Mouse (Mus musculus): Measurements from ENCODE around the gene Vegfa. TPM values are rescaled to one million over a fixed set of nuclear protein-coding genes. Genes with fewer than 3 reads are reported as not detected.

Vegfa gene
- polyA plus RNA-seq, 1 experiment: 177 TPM

- H3K4me2 ChIP-seq (ENCODE audit: low read depth): no peak overlapping the region
- no peak overlapping the region for H3ac ChIP-seq (ENCODE audit: control insufficient read depth, insufficient read length)
- TF ChIP-seq CEBPB (IDR thresholded peaks at IDR 0.05; ENCODE audit: insufficient read depth, poor library complexity, severe bottlenecking) (no peak), TCF12 (IDR thresholded peaks at IDR 0.05; ENCODE audit: insufficient read depth, poor library complexity, severe bottlenecking) (no peak), SRF (IDR thresholded peaks at IDR 0.05; ENCODE audit: control insufficient read depth, insufficient read length, low read depth) (no peak), MAX (IDR thresholded peaks at IDR 0.05; ENCODE audit: low read depth) (no peak), E2F4 (IDR thresholded peaks at IDR 0.05; ENCODE audit: insufficient read depth) (no peak), MYOG (IDR thresholded peaks at IDR 0.05; ENCODE audit: control insufficient read depth in 1 of 3, insufficient read depth in 1 of 3, insufficient read length in 2 of 3, low read depth in 2 of 3) (no peak), USF1 (IDR thresholded peaks at IDR 0.05; ENCODE audit: low read depth) (no peak), REST (IDR thresholded peaks at IDR 0.05; ENCODE audit: insufficient read depth, insufficient read length) (no peak), POLR2A (IDR thresholded peaks at IDR 0.05; ENCODE audit: insufficient read length, low read depth) (peak; percentile 54), TCF3 (IDR thresholded peaks at IDR 0.05; ENCODE audit: insufficient read length, low read depth) (no peak), MYOD1 (IDR thresholded peaks at IDR 0.05; ENCODE audit: control insufficient read depth in 1 of 3, insufficient read length in 2 of 3, low read depth in 2 of 3) (no peak), POLR2AphosphoS2 (IDR thresholded peaks at IDR 0.05; ENCODE audit: insufficient read length, low read depth) (peak; percentile 85)
- H3K36me3 ChIP-seq (ENCODE audit: control insufficient read depth, insufficient read depth): peaks cover 68% of the 10 kb centered on the region
- H3K4me3 ChIP-seq: no peak overlapping the region
- peaks cover 6% of the 10 kb centered on the region for H3K79me2 ChIP-seq (ENCODE audit: control insufficient read depth, insufficient read depth)
- no peaks in the 10 kb centered on the region for H3K27me3 ChIP-seq (ENCODE audit: control insufficient read depth, insufficient read depth, insufficient read length)
Measured at GRCm38 (mm10) chr17:46016617-46017016, 15.6 kb downstream of the Vegfa start.

GRCm38 (mm10) chr17:46015967-46016366 lies 16.2 kb downstream of the Vegfa start:
- no peak overlapping the region for H3ac ChIP-seq (ENCODE audit: control insufficient read depth, insufficient read length)
- H3K36me3 ChIP-seq (ENCODE audit: control insufficient read depth, insufficient read depth): peaks cover 64% of the 10 kb centered on the region
- no peaks in the 10 kb centered on the region for H3K27me3 ChIP-seq (ENCODE audit: control insufficient read depth, insufficient read depth, insufficient read length)
- H3K4me3 ChIP-seq: no peak overlapping the region
- peaks cover 5% of the 10 kb centered on the region for H3K79me2 ChIP-seq (ENCODE audit: control insufficient read depth, insufficient read depth)
- TF ChIP-seq POLR2A (IDR thresholded peaks at IDR 0.05; ENCODE audit: insufficient read length, low read depth) (peak; percentile 67), E2F4 (IDR thresholded peaks at IDR 0.05; ENCODE audit: insufficient read depth) (no peak), MYOD1 (IDR thresholded peaks at IDR 0.05; ENCODE audit: control insufficient read depth in 1 of 3, insufficient read length in 2 of 3, low read depth in 2 of 3) (peak in 1 of 3 experiments; percentile 34), MYOG (IDR thresholded peaks at IDR 0.05; ENCODE audit: control insufficient read depth in 1 of 3, insufficient read depth in 1 of 3, insufficient read length in 2 of 3, low read depth in 2 of 3) (peak in 1 of 3 experiments; percentile 19), POLR2AphosphoS2 (IDR thresholded peaks at IDR 0.05; ENCODE audit: insufficient read length, low read depth) (peak; percentile 99)
- H3K4me2 ChIP-seq (ENCODE audit: low read depth): no peak overlapping the region

DNA sequence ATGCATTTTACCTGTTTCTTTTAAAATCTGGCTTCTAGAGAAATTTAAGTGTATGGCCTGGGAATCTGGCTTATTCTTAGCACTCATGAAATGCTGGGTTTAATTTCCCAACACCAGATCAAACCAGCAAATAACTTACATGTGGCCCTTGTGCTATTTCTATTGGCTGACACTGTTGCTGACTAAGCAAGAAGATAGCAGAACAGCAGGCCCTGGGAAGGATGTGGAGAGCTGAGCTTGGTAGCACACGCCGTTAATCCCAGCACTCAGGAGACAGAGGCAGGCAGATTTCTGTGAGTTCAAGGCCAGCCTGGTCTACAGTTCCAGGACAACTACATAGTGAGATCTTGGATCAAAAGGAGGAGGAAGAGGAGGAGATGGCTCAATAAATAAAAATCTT lies 17.2 kb downstream of the Vegfa start:
- H3K36me3 ChIP-seq (ENCODE audit: control insufficient read depth, insufficient read depth): peaks cover 54% of the 10 kb centered on the region

GRCm38 (mm10) chr17:46013549-46013948 lies 18.6 kb downstream of the Vegfa start:
- Histone ChIP-seq H3K4me2 (ENCODE audit: low read depth) (no peak overlapping the region), H3K4me3 (no peak overlapping the region), H3K36me3 (ENCODE audit: control insufficient read depth, insufficient read depth) (peaks cover 40% of the 10 kb centered on the region), H3ac (ENCODE audit: control insufficient read depth, insufficient read length) (no peak overlapping the region), H3K79me2 (ENCODE audit: control insufficient read depth, insufficient read depth) (no peaks in the 10 kb centered on the region), H3K27me3 (ENCODE audit: control insufficient read depth, insufficient read depth, insufficient read length) (no peaks in the 10 kb centered on the region)
- TF ChIP-seq POLR2A (IDR thresholded peaks at IDR 0.05; ENCODE audit: insufficient read length, low read depth) (peak; percentile 53), POLR2AphosphoS2 (IDR thresholded peaks at IDR 0.05; ENCODE audit: insufficient read length, low read depth) (peak; percentile 94), REST (IDR thresholded peaks at IDR 0.05; ENCODE audit: insufficient read depth, insufficient read length) (no peak)

More for the DNA sequence above, 17.2 kb downstream of the Vegfa start:
- H3K79me2 ChIP-seq (ENCODE audit: control insufficient read depth, insufficient read depth): no peaks in the 10 kb centered on the region
- no peak overlapping the region for H3K4me3 ChIP-seq
- H3K4me2 ChIP-seq (ENCODE audit: low read depth): no peak overlapping the region
- TF ChIP-seq SRF (IDR thresholded peaks at IDR 0.05; ENCODE audit: control insufficient read depth, insufficient read length, low read depth) (no peak), E2F4 (IDR thresholded peaks at IDR 0.05; ENCODE audit: insufficient read depth) (no peak), POLR2AphosphoS2 (IDR thresholded peaks at IDR 0.05; ENCODE audit: insufficient read length, low read depth) (peak; percentile 81), POLR2A (IDR thresholded peaks at IDR 0.05; ENCODE audit: insufficient read length, low read depth) (peak; percentile 24), MYOD1 (IDR thresholded peaks at IDR 0.05; ENCODE audit: control insufficient read depth in 1 of 3, insufficient read length in 2 of 3, low read depth in 2 of 3) (no peak), REST (IDR thresholded peaks at IDR 0.05; ENCODE audit: insufficient read depth, insufficient read length) (no peak), MYOG (IDR thresholded peaks at IDR 0.05; ENCODE audit: control insufficient read depth in 1 of 3, insufficient read depth in 1 of 3, insufficient read length in 2 of 3, low read depth in 2 of 3) (no peak), CEBPB (IDR thresholded peaks at IDR 0.05; ENCODE audit: insufficient read depth, poor library complexity, severe bottlenecking) (no peak), TCF12 (IDR thresholded peaks at IDR 0.05; ENCODE audit: insufficient read depth, poor library complexity, severe bottlenecking) (no peak), TCF3 (IDR thresholded peaks at IDR 0.05; ENCODE audit: insufficient read length, low read depth) (no peak), USF1 (IDR thresholded peaks at IDR 0.05; ENCODE audit: low read depth) (no peak), MAX (IDR thresholded peaks at IDR 0.05; ENCODE audit: low read depth) (no peak)
- no peaks in the 10 kb centered on the region for H3K27me3 ChIP-seq (ENCODE audit: control insufficient read depth, insufficient read depth, insufficient read length)
- H3ac ChIP-seq (ENCODE audit: control insufficient read depth, insufficient read length): no peak overlapping the region

- H3K36me3 ChIP-seq (ENCODE audit: control insufficient read depth, insufficient read depth): peaks cover 27% of the 10 kb centered on the region
- H3K27me3 ChIP-seq (ENCODE audit: control insufficient read depth, insufficient read depth, insufficient read length): no peaks in the 10 kb centered on the region
- no peak for TF ChIP-seq TCF3 (IDR thresholded peaks at IDR 0.05; ENCODE audit: insufficient read length, low read depth)
- TF ChIP-seq POLR2AphosphoS2 (IDR thresholded peaks at IDR 0.05; ENCODE audit: insufficient read length, low read depth): peak; percentile 38
- H3K4me3 ChIP-seq: no peak overlapping the region
- no peak overlapping the region for H3ac ChIP-seq (ENCODE audit: control insufficient read depth, insufficient read length)
- H3K79me2 ChIP-seq (ENCODE audit: control insufficient read depth, insufficient read depth): no peaks in the 10 kb centered on the region
- no peak overlapping the region for H3K4me2 ChIP-seq (ENCODE audit: low read depth)
Measured at GRCm38 (mm10) chr17:46012211-46012610, 20.0 kb downstream of the Vegfa start.

All from myocyte (in vitro differentiated cells).